Mouse (Mus musculus): ENCODE results near the gene Kcnj9.

Gene Kcnj9

GRCm38 (mm10) chr1:172292880-172293279 lies 36.2 kb downstream of the Kcnj9 start:
- DNase-seq (ENCODE audit: low spot score in 2 of 2), result no peak

GRCm38 (mm10) chr1:172289617-172289946 lies 39.5 kb downstream of the Kcnj9 start:
- no peak for DNase-seq (ENCODE audit: low spot score in 2 of 2)

DNA sequence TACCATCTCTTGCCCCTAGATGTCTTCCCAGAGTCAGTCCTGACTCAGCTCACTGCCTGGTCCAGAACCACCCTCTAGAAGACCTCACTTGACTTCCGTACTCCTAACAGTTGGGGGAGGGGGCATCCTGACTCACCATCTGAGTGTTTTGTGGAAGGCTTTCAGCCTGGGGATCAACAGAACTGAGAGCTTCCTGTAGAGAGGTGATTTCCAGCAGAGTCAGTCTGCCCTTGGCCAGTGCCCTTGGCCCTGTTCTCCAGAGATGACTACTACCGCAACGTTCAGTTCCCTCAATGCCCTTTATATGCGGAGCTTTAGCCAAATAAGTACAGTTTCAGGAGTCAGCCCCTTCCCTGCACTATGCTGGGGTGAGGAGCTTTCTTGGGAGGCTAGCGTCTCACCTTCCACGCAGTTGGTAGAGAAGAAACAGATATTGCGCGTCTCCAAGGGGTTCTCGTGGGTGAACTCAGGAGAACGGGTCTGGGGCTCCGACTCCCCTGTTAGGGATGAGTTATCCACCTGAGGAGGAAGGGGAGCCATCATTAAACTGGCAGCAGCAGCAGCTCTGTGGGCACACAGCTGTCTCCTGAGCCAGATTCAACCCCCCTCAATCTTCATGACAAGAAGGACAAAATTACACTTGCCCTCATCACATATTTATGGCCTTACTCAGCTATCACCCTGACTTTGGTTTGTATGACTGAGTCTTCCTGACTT lies 40.1 kb downstream of the Kcnj9 start:
- DNase-seq (ENCODE audit: low spot score in 2 of 2), result no peak

DNA sequence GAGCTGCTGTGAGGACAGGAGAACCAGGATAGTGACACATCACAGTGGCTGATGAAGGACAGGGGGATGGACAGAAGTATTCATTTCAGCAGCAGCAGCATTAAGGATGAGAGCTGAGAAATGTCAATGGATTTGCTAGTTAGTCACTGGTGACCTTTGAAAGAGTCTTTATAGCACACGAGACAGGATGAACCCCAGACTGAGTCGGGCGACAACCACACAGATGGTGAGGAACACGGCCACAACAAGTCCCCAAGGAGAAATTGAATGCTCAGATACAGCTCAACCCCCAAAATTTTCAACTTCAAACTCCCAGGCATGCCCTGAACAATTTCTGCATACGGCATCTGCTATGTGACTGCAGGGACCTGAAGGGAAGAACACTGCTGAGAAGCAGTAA lies 42.4 kb downstream of the Kcnj9 start:
- no peak for DNase-seq (ENCODE audit: low spot score in 2 of 2)

- no peak for DNase-seq (ENCODE audit: low spot score in 2 of 2)
These were observed 44.9 kb downstream of the Kcnj9 start for GRCm38 (mm10) chr1:172284221-172284620.

GRCm38 (mm10) chr1:172283073-172283472 lies 46.0 kb downstream of the Kcnj9 start:
- no peak for DNase-seq (ENCODE audit: low spot score in 2 of 2)

- no peak for DNase-seq (ENCODE audit: low spot score in 2 of 2)
These were observed 47.4 kb downstream of the Kcnj9 start for GRCm38 (mm10) chr1:172281522-172282254.

GRCm38 (mm10) chr1:172279768-172280509 lies 49.2 kb downstream of the Kcnj9 start:
- no peak for DNase-seq (ENCODE audit: low spot score in 2 of 2)

DNA sequence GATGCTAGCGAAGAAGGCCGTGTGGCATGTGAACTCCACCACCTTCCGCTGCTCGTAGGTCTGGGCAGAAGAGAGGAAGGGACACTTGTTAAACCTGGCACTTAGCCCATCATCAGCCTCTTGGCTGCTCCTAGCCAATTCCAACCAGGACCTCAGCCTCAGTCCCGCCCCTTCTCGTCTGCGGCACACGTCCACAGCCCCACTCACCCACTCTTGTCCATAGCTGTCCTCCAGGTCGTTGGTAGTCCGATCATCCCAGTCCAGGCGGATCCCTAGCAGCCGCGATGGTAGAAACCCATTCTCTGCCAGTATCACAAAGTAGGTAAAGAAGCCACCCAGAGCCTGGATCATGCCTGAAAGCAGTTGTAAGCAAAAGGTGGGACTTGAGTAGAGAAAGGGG lies 50.8 kb downstream of the Kcnj9 start:
- DNase-seq (ENCODE audit: low spot score in 2 of 2), result no peak

DNA sequence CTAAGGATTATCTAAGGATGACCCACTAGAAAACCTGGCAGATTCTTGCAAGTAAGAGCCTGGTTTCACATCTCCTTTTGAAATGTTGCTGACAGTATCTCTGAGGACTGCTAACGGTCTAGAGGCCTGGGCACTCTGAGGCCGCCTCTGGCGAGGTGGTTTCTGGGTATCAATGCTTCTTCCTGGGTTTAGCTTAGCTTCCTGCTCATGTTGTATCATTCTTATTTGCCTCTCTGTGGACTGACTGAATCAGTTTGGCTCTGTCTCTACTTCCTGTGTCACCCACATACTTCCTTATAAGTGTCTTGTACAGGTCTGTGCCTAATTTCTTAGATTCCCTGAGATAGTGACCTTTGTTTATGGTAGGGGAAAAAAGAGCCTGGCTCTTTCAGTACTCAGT lies 51.9 kb downstream of the Kcnj9 start:
- DNase-seq (ENCODE audit: low spot score in 2 of 2), result no peak

DNA sequence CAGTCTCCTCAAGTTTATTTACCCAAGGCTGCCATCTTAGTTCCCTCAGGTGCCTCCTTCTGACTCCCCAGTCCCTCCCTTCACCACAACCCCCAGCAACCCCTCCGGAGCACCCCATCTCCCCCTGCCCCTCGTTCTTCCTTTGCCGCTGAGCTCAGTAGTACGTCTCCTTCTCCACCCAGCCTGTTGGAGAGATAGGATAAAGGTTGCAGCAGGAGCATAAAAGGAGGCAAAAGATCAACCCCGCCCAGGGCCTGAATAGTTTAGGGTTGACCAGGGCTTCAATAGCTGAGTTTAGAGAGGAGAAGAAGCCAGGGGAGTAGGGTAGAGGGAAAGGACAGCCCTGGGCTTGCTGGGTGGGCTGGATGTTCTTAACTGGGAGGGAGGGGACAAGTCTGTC lies 54.6 kb downstream of the Kcnj9 start:
- DNase-seq (ENCODE audit: low spot score in 2 of 2), result no peak

- DNase-seq (ENCODE audit: low spot score in 2 of 2), result no peak
These were observed 55.0 kb downstream of the Kcnj9 start for GRCm38 (mm10) chr1:172274116-172274515.

- no peak for DNase-seq (ENCODE audit: low spot score in 2 of 2)
These were observed 55.7 kb downstream of the Kcnj9 start for GRCm38 (mm10) chr1:172273386-172273785.

DNA sequence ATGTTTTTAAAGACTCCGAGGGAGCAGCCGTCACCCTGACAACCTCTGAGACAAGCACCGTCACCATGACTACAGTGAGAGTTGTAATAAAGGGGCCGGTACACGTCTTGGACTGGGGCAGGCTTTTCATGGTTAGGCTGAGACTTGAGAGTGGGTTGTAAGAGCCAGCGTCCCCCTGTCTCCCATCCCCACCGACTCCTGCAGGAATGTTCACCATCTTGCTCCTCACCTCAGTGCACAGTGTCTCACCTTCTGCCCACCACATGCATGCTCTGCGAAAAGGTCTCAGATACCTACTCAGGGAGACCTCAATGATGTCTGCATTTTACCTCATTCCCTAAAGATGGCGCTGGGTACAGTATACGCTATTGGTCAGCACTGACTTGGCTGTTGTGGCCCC lies 57.4 kb downstream of the Kcnj9 start:
- no peak for DNase-seq (ENCODE audit: low spot score in 2 of 2)

- DNase-seq (ENCODE audit: low spot score in 2 of 2), result no peak
These were observed 57.9 kb downstream of the Kcnj9 start for GRCm38 (mm10) chr1:172271208-172271607.

Data from frontal cortex, postnatal 14 days (tissue).